Mouse (Mus musculus) hematopoietic multipotent progenitor cell, adult 10-12 weeks (in vitro differentiated cells): ENCODE results near the gene Gm8897. TPM values are rescaled to one million over a fixed set of nuclear protein-coding genes. Genes with fewer than 3 reads are reported as not detected.

ENCODE experiments used
- polyA plus RNA-seq: library from polyadenylated mRNA; stranded (reverse); fragments of >175 nt; gene quantifications from 2 replicates; pipeline ENCODE4 v1.2.3, GENCODE M21; 2012; ENCODE audit warnings: low replicate concordance

Gene Gm8897
- not detected in 2 replicates for polyA plus RNA-seq

DNA sequence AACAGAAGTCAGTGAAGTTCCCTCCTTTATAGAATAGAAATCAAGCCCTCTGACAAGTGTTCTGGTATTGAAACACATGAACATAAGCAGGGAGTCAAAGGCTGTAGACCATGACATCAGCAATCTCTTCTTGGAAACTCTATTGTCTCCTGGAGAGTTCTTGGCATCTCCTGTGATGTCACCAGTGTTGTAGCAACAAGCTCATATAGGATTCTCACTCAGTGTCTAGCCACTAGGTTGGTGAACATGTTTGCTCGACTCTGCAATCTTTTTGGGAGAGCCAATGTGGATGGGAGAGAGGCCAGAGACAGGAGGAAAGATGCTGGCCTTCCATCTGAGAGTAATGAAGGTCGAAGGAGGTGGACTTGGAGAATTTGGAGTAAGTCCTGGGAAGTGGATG is at the start of gene Gm8897:
Gene Gm8897 (plus strand): TSS at position 301 of the 400 bp plus-strand sequence.

Other genes with a start within 250 kb of the Gm8897 start
- gene Gm5861, start 233.3 kb upstream of the Gm8897 start, polyA plus RNA-seq = not detected in 2 replicates
- gene Gm8890, start 160.4 kb upstream of the Gm8897 start, polyA plus RNA-seq = not detected in 2 replicates
- not detected in 2 replicates for gene Speer1, start 74.9 kb upstream of the Gm8897 start, polyA plus RNA-seq
- not detected in 2 replicates for gene Gm8906, start 86.3 kb downstream of the Gm8897 start, polyA plus RNA-seq
- gene Gm6460, start 178.5 kb downstream of the Gm8897 start, polyA plus RNA-seq = not detected in 2 replicates